Mouse (Mus musculus) stomach, embryonic 16.5 days (tissue): ENCODE measurements around the gene Galnt10. TPM values are rescaled to one million over a fixed set of nuclear protein-coding genes. Genes with fewer than 3 reads are reported as not detected.

ENCODE experiments used
- ATAC-seq: fragments of 200-750 bp; cut with Nextera tagmentation; 2 replicates; pipeline ENCODE4 v1.8.0; 2017; ENCODE audit warnings: moderate number of reproducible peaks, moderate TSS enrichment; ENCODE audit not compliant: insufficient read depth, low FRiP score
- H3K27ac ChIP-seq: fragments of 300-500 bp; sonication (generic); 2 replicates; pipeline ENCODE4 v1.5.1; 2014; ENCODE audit warnings: low read length
- H3K27me3 ChIP-seq: fragments of 300-500 bp; sonication (generic); 2 replicates; pipeline ENCODE4 v1.6.1; 2014; ENCODE audit warnings: low read length, control low read depth, mixed read lengths; ENCODE audit not compliant: control insufficient read depth, insufficient read depth
- H3K36me3 ChIP-seq: fragments of 300-500 bp; sonication (generic); 2 replicates; pipeline ENCODE4 v1.6.1; 2014; ENCODE audit warnings: low read length; ENCODE audit not compliant: control insufficient read depth, insufficient read depth
- H3K4me1 ChIP-seq: fragments of 300-500 bp; sonication (generic); 2 replicates; pipeline ENCODE4 v1.6.1; 2014; ENCODE audit warnings: low read length, control low read depth, mixed read lengths; ENCODE audit not compliant: control insufficient read depth, insufficient read depth
- H3K4me2 ChIP-seq: fragments of 300-500 bp; sonication (generic); 2 replicates; pipeline ENCODE4 v1.6.1; 2014; ENCODE audit warnings: low read depth, low read length, mixed read lengths
- H3K4me3 ChIP-seq: fragments of 300-500 bp; sonication (generic); replicated peaks from 2 replicates; pipeline ENCODE4 v1.5.1; 2014; ENCODE audit warnings: mild to moderate bottlenecking, low read length
- H3K9ac ChIP-seq: fragments of 300-500 bp; sonication (generic); 2 replicates; pipeline ENCODE4 v1.6.1; 2014; ENCODE audit warnings: low read length
- H3K9me3 ChIP-seq: fragments of 300-500 bp; sonication (generic); replicated peaks from 2 replicates; pipeline ENCODE4 v1.6.1; 2016; ENCODE audit warnings: low read length, control low read depth; ENCODE audit not compliant: control insufficient read depth
- WGBS: fragments of 180-500 bp; shearing (Covaris S2); extraction: QIAGEN DNeasy Blood & Tissue Kit; methylation state at CpG from one replicate; pipeline ENCODE4 v1.1.7; 2014; 5-methylcytosine and 5-hydroxymethylcytosine counted together
- polyA plus RNA-seq: library from polyadenylated mRNA; unstranded; fragments of >200 nt; fragmentation: Nextera tagmentation; extraction: Ambion mirVana; gene quantifications from 2 replicates; pipeline ENCODE4 v1.2.1, GENCODE M21; 2015

Galnt10 gene
- polyA plus RNA-seq = 15.7 and 17.4 TPM in 2 replicates

DNA sequence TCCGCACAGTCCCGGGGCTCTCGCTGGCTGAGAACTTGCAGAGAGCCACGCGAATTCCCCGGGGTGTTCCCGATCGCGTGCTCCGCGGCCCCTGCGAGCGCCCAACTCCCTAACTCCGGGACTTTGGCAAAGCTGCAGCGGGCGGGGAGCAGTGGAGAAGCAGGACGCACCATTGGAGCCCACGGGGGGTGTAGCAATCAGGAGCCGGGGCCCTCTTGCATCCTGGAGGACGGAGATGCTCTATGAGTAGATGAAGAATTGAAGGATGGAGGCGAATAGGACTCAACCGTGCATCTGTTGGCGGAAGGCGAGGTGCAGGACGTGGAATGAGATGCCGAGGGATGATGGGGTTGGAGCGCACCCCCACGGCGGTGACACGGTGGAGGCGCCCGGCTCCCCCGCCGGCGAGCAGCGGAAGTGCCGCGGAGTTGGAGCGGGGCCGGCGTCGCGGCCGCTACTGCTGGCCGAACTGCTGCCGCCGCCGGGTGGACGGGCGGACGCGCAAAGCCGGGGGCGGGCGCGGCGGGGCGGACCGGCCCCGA is at the start of gene Galnt10:
Gene Galnt10 (plus strand): TSS at position 425 of the 542 bp plus-strand sequence.
- Histone ChIP-seq H3K4me2 (peak within 1 kb of the TSS; percentile 67), H3K27ac (peak within 1 kb of the TSS; percentile 68), H3K9ac (peak within 1 kb of the TSS; percentile 82), H3K36me3 (no peaks in the 10 kb centered on the region), H3K4me1 (peaks cover 14% of the 10 kb centered on the region), H3K4me3 (peak within 1 kb of the TSS; percentile 76), H3K27me3 (no peaks in the 10 kb centered on the region), H3K9me3 (no peaks in the 10 kb centered on the region)
- ATAC-seq = peak; percentile 92
- under 1% methylated on average over 59 of the region's 60 CpGs for WGBS

DNA sequence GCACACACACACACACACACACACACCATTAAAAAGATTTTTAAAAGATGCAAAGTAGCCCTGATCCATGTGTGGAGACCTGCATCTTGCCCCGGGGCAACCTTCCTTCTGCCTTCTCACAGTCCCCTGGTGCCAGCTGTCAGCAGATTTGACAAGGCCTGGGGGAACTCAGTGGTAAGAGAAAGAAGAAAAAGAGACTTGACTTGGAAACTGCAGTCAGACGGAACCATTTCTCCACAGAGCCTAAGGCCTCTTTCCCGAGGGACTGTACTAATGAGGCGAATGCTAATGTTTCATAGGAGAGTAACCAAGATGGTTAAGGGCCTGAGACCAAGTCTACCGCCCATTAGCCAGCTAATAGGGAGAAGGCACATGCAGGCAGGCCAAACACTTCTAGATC is 49.3 kb upstream of the Galnt10 start:
- WGBS = 86% methylated on average over 5 of the region's 5 CpGs

DNA sequence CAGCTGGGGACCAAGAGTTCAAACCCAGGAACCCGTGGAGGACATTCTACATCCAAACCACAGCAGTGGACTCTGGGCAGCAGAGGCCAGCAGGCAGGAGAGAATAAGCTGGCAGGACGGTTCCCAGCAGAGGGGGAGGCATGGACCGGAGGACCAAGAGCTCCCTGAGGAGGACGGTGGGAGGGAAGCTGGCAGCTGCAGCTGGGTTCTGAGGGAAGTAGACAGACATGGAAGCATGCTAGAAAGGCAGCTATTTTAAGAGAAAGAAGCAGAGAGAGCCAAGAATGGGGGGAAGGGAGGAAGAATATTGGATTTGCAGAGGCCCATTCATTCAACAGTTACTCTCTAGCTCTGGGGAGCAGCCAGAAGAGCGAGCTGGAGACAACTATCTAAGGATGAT is 47.1 kb upstream of the Galnt10 start:
- ATAC-seq = peak; percentile 71
- Histone ChIP-seq H3K4me1 (peaks cover 9% of the 10 kb centered on the region), H3K4me2 (no peak overlapping the region), H3K27ac (peak overlapping the region; percentile 17; the same call in 1 of the 2 replicates), H3K27me3 (no peaks in the 10 kb centered on the region), H3K9ac (no peak overlapping the region), H3K4me3 (no peak overlapping the region), H3K36me3 (no peaks in the 10 kb centered on the region), H3K9me3 (no peaks in the 10 kb centered on the region)
- 43% methylated on average over 5 of the region's 5 CpGs for WGBS

More for the DNA sequence above, 49.3 kb upstream of the Galnt10 start:
- no peaks in the 10 kb centered on the region for H3K9me3 ChIP-seq
- no peaks in the 10 kb centered on the region for H3K36me3 ChIP-seq
- no peak overlapping the region for H3K4me2 ChIP-seq
- H3K4me3 ChIP-seq = no peak overlapping the region
- H3K27me3 ChIP-seq = no peaks in the 10 kb centered on the region
- ATAC-seq = no peak
- peaks cover 4% of the 10 kb centered on the region for H3K4me1 ChIP-seq
- H3K27ac ChIP-seq = no peak overlapping the region
- H3K9ac ChIP-seq = no peak overlapping the region

DNA sequence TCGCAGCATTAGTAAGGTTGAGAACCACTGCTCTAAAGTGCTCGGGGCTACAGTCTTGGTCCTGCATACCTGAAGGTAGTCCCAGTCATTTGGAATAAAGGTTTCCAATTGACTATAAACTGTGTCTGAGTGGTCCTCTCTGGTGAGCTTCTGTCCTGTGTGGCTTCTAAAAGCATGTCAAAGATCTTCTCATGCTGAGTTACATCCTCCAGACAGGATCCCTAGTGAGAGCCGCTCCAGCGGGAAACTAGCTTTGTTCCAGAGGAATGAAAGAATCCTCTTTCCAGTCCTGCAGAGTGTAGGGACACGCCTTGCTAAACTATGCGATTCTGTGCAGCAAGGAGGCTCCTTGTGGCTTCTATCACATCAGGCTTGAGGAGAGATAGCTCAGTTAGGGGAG is 45.9 kb upstream of the Galnt10 start:
- 69% methylated on average over 6 of the region's 6 CpGs for WGBS
- Histone ChIP-seq H3K9ac (no peak overlapping the region), H3K36me3 (no peaks in the 10 kb centered on the region), H3K4me1 (peaks cover 9% of the 10 kb centered on the region), H3K4me3 (no peak overlapping the region), H3K4me2 (no peak overlapping the region), H3K27ac (no peak overlapping the region), H3K9me3 (no peaks in the 10 kb centered on the region), H3K27me3 (no peaks in the 10 kb centered on the region)
- no peak for ATAC-seq

DNA sequence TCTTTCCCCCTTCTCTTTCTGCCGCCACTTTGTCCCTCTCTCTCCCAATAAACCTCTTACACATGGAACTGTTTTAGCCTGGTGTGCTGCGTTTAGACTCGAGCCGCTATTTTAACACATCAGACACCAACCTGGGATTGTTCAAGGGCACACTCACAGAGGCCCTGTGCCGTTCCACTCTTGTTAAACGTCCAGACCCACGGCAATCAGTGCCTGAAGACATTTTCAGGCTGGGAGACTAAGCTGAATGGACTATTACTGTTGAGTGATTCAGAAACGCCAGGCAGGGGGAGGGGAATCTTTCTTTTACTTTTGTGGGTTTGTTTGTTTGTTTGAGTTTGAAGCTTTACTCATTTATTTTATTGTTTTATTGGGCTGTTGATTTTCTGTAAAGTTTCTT is 45.1 kb upstream of the Galnt10 start:
- H3K4me1 ChIP-seq = peaks cover 9% of the 10 kb centered on the region
- no peak for ATAC-seq
- H3K9me3 ChIP-seq = no peaks in the 10 kb centered on the region
- H3K36me3 ChIP-seq = no peaks in the 10 kb centered on the region
- no peaks in the 10 kb centered on the region for H3K27me3 ChIP-seq
- H3K4me2 ChIP-seq = no peak overlapping the region
- no peak overlapping the region for H3K9ac ChIP-seq
- WGBS = 49% methylated on average over 8 of the region's 8 CpGs
- H3K4me3 ChIP-seq = no peak overlapping the region
- no peak overlapping the region for H3K27ac ChIP-seq

DNA sequence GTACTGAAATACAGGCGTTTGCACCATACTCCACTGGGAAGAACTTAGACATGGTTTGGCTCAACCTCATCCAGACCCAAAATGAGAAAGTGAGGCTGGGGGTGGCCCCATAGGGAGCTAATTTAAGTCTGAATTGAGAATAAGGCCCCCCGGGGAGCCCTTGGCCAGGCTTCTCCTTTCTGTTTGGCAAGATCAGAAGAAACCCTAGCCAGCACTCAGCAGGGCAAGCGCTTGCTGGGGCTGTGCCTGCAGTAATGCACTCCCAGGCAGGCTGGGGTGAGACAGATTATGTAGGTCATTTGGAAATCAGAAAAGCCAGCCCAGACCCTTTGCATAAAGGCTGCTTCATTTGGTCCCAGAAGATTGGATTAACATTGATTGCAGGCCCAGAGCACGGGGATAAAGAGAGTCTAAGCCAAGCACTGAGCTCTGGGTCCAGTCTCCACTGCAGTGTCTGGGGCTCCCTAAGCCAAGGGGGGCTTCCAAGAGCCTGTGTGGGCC is 44.6 kb upstream of the Galnt10 start:
- H3K36me3 ChIP-seq = no peaks in the 10 kb centered on the region
- H3K9me3 ChIP-seq = no peaks in the 10 kb centered on the region
- H3K4me2 ChIP-seq = no peak overlapping the region
- no peaks in the 10 kb centered on the region for H3K27me3 ChIP-seq
- H3K27ac ChIP-seq = peak overlapping the region; percentile 63
- no peak overlapping the region for H3K4me3 ChIP-seq
- ATAC-seq = peak; percentile 69; the same call in 1 of the 2 replicates
- H3K4me1 ChIP-seq = peaks cover 9% of the 10 kb centered on the region
- 31% methylated on average over 4 of the region's 4 CpGs for WGBS
- no peak overlapping the region for H3K9ac ChIP-seq

DNA sequence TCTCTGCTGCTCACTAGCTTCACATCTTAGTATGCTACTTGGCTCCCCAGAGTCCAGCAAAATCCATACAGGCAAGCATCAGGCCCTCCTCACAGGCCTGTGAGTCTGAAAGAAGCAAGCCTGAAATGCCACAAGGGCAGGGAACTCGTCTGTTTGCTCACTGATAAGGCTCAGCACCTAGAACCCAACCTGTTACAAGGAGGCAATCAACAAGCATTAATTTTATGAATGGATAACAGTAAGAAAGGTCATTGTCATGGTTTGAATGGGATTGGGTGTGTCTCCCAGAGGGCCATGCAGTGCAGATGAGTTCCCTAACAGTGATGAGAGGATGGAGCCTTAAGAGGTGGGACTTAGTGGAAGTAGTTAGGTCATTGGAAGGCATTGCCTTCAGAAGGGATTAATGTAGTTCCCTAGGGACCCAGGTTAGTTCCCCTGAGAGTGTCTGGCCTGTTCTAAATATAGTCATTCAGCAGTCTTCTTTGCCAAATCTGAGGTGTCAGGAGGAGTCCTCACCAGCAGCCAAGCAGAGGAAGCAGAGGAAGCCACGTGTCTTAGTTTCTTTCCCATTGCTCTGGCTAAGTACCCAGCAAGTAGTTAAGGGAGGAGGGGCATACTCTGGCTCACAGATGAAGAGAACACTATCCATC is 43.3 kb upstream of the Galnt10 start:
- no peaks in the 10 kb centered on the region for H3K9me3 ChIP-seq
- no peak overlapping the region for H3K9ac ChIP-seq
- 48% methylated on average over 2 of the region's 2 CpGs for WGBS
- H3K4me2 ChIP-seq = no peak overlapping the region
- peaks cover 9% of the 10 kb centered on the region for H3K4me1 ChIP-seq
- no peaks in the 10 kb centered on the region for H3K27me3 ChIP-seq
- no peak overlapping the region for H3K4me3 ChIP-seq
- no peaks in the 10 kb centered on the region for H3K36me3 ChIP-seq
- no peak for ATAC-seq
- no peak overlapping the region for H3K27ac ChIP-seq

DNA sequence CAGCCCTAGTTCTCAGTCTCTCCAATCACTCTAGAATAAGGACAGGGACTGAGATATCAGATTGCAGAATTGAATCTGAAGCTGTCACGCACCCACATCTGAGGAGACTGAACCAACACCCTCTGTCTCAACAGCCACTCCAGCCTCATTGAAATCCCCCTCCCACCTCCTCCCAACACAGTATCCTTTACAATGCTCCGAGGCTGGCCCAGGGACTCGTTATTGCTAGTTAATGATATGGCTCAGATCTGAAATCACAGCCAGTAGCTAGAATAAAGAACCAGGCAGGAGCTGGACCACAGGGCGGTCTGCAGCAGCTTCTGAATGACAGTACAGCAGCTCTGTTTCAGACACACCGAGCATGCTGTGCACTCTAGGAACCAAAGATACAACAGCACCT is 40.2 kb upstream of the Galnt10 start:
- WGBS = 64% methylated on average over 5 of the region's 5 CpGs
- Histone ChIP-seq H3K27me3 (no peaks in the 10 kb centered on the region), H3K4me1 (peaks cover 9% of the 10 kb centered on the region), H3K9ac (no peak overlapping the region), H3K4me2 (no peak overlapping the region), H3K9me3 (no peaks in the 10 kb centered on the region), H3K4me3 (no peak overlapping the region), H3K27ac (no peak overlapping the region), H3K36me3 (no peaks in the 10 kb centered on the region)
- ATAC-seq = no peak

DNA sequence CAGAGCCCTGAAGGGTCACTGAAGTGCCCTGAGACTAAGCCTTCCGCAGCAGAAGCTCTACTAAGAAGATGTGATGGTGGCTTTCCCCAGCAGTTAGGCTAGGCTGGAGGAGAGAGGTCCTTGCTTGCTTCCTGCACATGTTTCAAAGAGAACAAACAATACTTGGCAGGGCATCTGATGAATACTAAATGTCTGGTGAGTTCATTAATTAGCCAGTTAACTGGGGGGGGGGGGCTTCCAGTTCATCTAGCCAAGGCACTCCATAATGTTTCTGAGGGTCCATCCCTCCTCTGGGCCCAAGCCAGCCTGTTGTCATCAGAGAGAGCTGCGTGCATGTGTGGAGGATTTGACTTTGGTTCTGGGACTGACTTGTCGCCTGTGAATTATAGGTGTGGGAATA is 39.6 kb upstream of the Galnt10 start:
- H3K9ac ChIP-seq = no peak overlapping the region
- no peaks in the 10 kb centered on the region for H3K9me3 ChIP-seq
- H3K36me3 ChIP-seq = no peaks in the 10 kb centered on the region
- WGBS = 83% methylated on average over 3 of the region's 3 CpGs
- peaks cover 8% of the 10 kb centered on the region for H3K4me1 ChIP-seq
- H3K27me3 ChIP-seq = no peaks in the 10 kb centered on the region
- no peak overlapping the region for H3K4me2 ChIP-seq
- H3K4me3 ChIP-seq = no peak overlapping the region
- H3K27ac ChIP-seq = no peak overlapping the region
- no peak for ATAC-seq
